Mouse (Mus musculus) heart, postnatal 0 days (tissue): ENCODE measurements at regions not wholly inside any gene's neighbourhood (a gene's known extent, or its start where the extent isn't known, plus 50 kb on each side); places are given as distances from the start of the nearest gene placed in this dataset.

Experiments
- ATAC-seq: fragments of 200-750 bp; cut with Nextera tagmentation; 2 replicates; pipeline ENCODE4 v1.8.0; 2017; ENCODE audit warnings: low read depth, moderate number of reproducible peaks, moderate library complexity; ENCODE audit not compliant: insufficient read depth
- DNase-seq: peaks from one replicate; pipeline ENCODE4 v3.0.0-alpha.2; 2016; ENCODE audit warnings: low spot score
- H3K27ac ChIP-seq: fragments of 300-500 bp; sonication (generic); 2 replicates; pipeline ENCODE4 v1.5.1; 2014; ENCODE audit warnings: low read depth, mild to moderate bottlenecking
- H3K27me3 ChIP-seq: fragments of 300-500 bp; sonication (generic); 2 replicates; pipeline ENCODE4 v1.6.1; 2014; ENCODE audit warnings: low read length, mixed read lengths; ENCODE audit not compliant: control insufficient read depth, insufficient read depth
- H3K36me3 ChIP-seq: fragments of 300-500 bp; sonication (generic); replicated peaks from 2 replicates; pipeline ENCODE4 v1.6.1; 2014; ENCODE audit warnings: low read length, mixed read lengths; ENCODE audit not compliant: control insufficient read depth, insufficient read depth
- H3K4me1 ChIP-seq: fragments of 300-500 bp; sonication (generic); 2 replicates; pipeline ENCODE4 v1.6.1; 2014; ENCODE audit warnings: antibody characterized with exemption; ENCODE audit not compliant: control insufficient read depth, insufficient read depth
- H3K4me2 ChIP-seq: fragments of 300-500 bp; sonication (generic); 2 replicates; pipeline ENCODE4 v1.6.1; 2014; ENCODE audit warnings: low read depth, mild to moderate bottlenecking, low read length, moderate library complexity
- H3K4me3 ChIP-seq: fragments of 300-500 bp; sonication (generic); 2 replicates; pipeline ENCODE4 v1.5.1; 2014; ENCODE audit warnings: low read depth, low read length
- H3K9ac ChIP-seq: fragments of 300-500 bp; sonication (generic); replicated peaks from 2 replicates; pipeline ENCODE4 v1.6.1; 2014; ENCODE audit warnings: low read depth, low read length, mixed read lengths
- H3K9me3 ChIP-seq: fragments of 300-500 bp; sonication (generic); replicated peaks from 2 replicates; pipeline ENCODE4 v1.6.1; 2016; ENCODE audit warnings: low read length; ENCODE audit not compliant: control insufficient read depth
- CTCF ChIP-seq: IDR thresholded peaks from 2 replicates; pipeline ENCODE4 v1.5.1; 2016; ENCODE audit warnings: antibody characterized with exemption, control low read depth, low read depth
- EP300 ChIP-seq: IDR thresholded peaks from 2 replicates; pipeline ENCODE4 v1.6.1; 2016; ENCODE audit warnings: antibody characterized with exemption, low read depth
- WGBS: fragments of 180-500 bp; shearing (Covaris S2); extraction: QIAGEN DNeasy Blood & Tissue Kit; methylation state at CpG from one replicate; pipeline ENCODE4 v1.1.7; 2014; 5-methylcytosine and 5-hydroxymethylcytosine counted together

- ATAC-seq = no peak
- DNase-seq = no peak
- H3K9me3 ChIP-seq = no peaks in the 10 kb centered on the region
- no peaks in the 10 kb centered on the region for H3K36me3 ChIP-seq
- TF ChIP-seq CTCF = no peak
- no peak for TF ChIP-seq EP300
- 40% methylated on average over 10 of the region's 10 CpGs for WGBS
- no peak overlapping the region for H3K27ac ChIP-seq
- no peaks in the 10 kb centered on the region for H3K4me1 ChIP-seq
- H3K4me2 ChIP-seq = peak overlapping the region; percentile 7; the same call in 1 of the 2 replicates
- no peak overlapping the region for H3K4me3 ChIP-seq
- no peak overlapping the region for H3K9ac ChIP-seq
- no peaks in the 10 kb centered on the region for H3K27me3 ChIP-seq
Observed at GRCm38 (mm10) chr15:51104362-51104761, 2780.3 kb upstream of the Gm7489 start.

GRCm38 (mm10) chr15:51104796-51105195 lies 2779.9 kb upstream of the Gm7489 start:
- Histone ChIP-seq H3K27me3 (no peaks in the 10 kb centered on the region), H3K4me1 (no peaks in the 10 kb centered on the region), H3K36me3 (no peaks in the 10 kb centered on the region), H3K9ac (no peak overlapping the region), H3K27ac (no peak overlapping the region), H3K4me3 (no peak overlapping the region), H3K9me3 (no peaks in the 10 kb centered on the region), H3K4me2 (peak overlapping the region; percentile 7; the same call in 1 of the 2 replicates)
- no peak for ATAC-seq
- DNase-seq = no peak
- 72% methylated on average over 5 of the region's 5 CpGs for WGBS
- no peak for TF ChIP-seq CTCF
- no peak for TF ChIP-seq EP300

- Histone ChIP-seq H3K27me3 (no peaks in the 10 kb centered on the region), H3K4me1 (no peaks in the 10 kb centered on the region), H3K9ac (no peak overlapping the region), H3K4me3 (no peak overlapping the region), H3K4me2 (no peak overlapping the region), H3K27ac (no peak overlapping the region), H3K36me3 (no peaks in the 10 kb centered on the region), H3K9me3 (no peaks in the 10 kb centered on the region)
- DNase-seq = no peak
- ATAC-seq = no peak
- 64% methylated on average over 17 of the region's 17 CpGs for WGBS
- TF ChIP-seq CTCF (no peak), EP300 (no peak)
Observed at GRCm38 (mm10) chr15:51105359-51106008, 2779.2 kb upstream of the Gm7489 start.

- Histone ChIP-seq H3K4me3 (no peak overlapping the region), H3K9me3 (no peaks in the 10 kb centered on the region), H3K9ac (no peak overlapping the region), H3K27ac (no peak overlapping the region), H3K4me2 (no peak overlapping the region), H3K36me3 (no peaks in the 10 kb centered on the region), H3K27me3 (no peaks in the 10 kb centered on the region), H3K4me1 (no peaks in the 10 kb centered on the region)
- 56% methylated on average over 3 of the region's 3 CpGs for WGBS
- TF ChIP-seq EP300 = no peak
- ATAC-seq (no peak), DNase-seq (no peak)
Observed at GRCm38 (mm10) chr15:51110186-51110585, 2774.5 kb upstream of the Gm7489 start.

- Histone ChIP-seq H3K4me3 (no peak overlapping the region), H3K4me1 (no peaks in the 10 kb centered on the region), H3K4me2 (no peak overlapping the region), H3K27ac (no peak overlapping the region), H3K27me3 (0 out of 2 replicates have a peak, but pooled peaks cover 10% of the 10 kb centered on the region), H3K36me3 (no peaks in the 10 kb centered on the region), H3K9me3 (no peaks in the 10 kb centered on the region), H3K9ac (no peak overlapping the region)
- DNase-seq (no peak), ATAC-seq (no peak)
- 65% methylated on average over 2 of the region's 2 CpGs for WGBS
- TF ChIP-seq CTCF (no peak), EP300 (no peak)
Observed at GRCm38 (mm10) chr15:51125896-51126295, 2758.8 kb upstream of the Gm7489 start.

- WGBS = 26% methylated on average over 4 of the region's 4 CpGs
- peaks cover 29% of the 10 kb centered on the region for H3K27me3 ChIP-seq
- no peak for ATAC-seq
Observed at GRCm38 (mm10) chr15:51131017-51131416, 2753.7 kb upstream of the Gm7489 start.

More at GRCm38 (mm10) chr15:51131017-51131416, 2753.7 kb upstream of the Gm7489 start:
- no peaks in the 10 kb centered on the region for H3K36me3 ChIP-seq
- no peak overlapping the region for H3K4me2 ChIP-seq
- H3K9ac ChIP-seq = no peak overlapping the region
- no peak for TF ChIP-seq CTCF
- TF ChIP-seq EP300 = no peak
- no peaks in the 10 kb centered on the region for H3K4me1 ChIP-seq
- H3K9me3 ChIP-seq = no peaks in the 10 kb centered on the region
- no peak overlapping the region for H3K27ac ChIP-seq
- H3K4me3 ChIP-seq = no peak overlapping the region
- DNase-seq = no peak
